Mouse (Mus musculus): ENCODE results near the gene Cdipt.

Gene Cdipt

DNA sequence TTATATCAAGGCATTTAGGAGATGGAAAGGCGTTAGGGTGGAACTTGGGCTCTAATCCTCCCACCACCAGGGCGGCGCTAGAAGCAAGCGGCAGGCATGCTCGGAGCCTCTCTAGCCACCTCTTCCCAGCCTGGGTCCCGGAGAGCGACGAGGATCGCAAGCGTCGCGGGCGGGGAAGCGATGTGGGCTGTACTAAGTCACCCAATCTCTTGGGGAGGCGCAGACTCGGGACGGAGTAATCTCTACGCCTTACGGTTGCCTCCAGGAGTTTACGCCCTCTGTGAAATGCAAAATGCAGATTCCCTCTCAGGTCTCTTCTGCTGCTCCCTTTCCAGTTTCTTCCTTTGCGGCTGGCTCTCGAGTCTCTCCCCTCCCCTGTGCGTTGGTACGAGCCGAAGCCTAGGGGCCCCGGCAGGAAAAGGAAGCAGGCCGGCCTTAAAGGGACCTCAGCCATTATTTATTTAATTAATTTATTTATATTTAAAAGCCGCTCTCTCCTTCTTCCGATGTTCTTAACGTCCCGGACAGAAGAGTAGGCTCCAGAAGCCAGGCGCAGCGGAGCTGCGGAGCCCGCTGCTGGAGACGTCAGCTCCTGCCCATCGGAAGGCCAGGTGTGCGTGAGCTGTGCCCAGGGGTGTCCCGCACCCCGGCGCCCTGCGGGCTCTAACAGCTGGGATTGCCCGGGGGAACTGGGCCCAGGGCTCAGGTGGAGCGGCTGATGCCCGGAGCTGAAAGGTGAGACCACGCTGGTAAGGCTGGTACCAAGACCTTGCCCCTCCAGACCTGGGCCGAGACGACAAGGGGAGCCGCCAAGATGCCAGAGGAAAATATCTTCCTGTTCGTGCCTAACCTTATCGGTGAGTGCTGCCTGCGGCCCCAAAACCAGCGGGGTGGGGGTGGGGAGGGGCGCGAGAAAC lies 494 bp downstream of the Cdipt start, which contains the start of gene Cdiptos:
Gene Cdiptos, minus strand, starts transcription at position 149 of the 917 bp plus-strand sequence.
- DNase-seq (ENCODE audit: low spot score in 2 of 2): peak; percentile 92 to 94

DNA sequence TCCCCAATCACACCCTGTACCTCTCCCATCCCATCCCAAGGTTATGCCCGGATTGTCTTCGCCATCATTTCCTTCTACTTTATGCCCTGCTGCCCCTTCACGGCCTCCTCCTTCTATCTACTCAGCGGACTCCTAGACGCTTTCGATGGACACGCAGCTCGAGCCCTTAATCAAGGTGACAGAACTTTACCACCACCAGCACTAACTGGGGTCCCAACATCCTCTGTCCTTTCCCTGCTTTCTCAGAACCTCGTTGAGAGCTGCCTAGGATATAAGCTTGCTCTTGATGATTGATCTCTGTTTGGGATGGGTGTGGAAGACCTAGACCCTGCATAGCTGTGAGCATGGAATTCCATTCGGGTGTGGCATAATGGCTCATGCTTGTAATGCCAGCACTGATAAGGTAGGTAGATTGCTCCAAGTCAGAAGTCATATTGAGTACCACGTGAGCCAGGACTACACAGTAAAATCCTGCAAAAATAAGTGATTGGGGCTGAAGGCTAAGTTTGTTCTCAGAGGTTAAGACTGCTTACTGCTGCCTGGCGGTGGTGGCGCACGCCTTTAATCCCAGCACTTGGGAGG lies 1.3 kb downstream of the Cdipt start:
- DNase-seq (ENCODE audit: low spot score in 2 of 2): no peak

DNA sequence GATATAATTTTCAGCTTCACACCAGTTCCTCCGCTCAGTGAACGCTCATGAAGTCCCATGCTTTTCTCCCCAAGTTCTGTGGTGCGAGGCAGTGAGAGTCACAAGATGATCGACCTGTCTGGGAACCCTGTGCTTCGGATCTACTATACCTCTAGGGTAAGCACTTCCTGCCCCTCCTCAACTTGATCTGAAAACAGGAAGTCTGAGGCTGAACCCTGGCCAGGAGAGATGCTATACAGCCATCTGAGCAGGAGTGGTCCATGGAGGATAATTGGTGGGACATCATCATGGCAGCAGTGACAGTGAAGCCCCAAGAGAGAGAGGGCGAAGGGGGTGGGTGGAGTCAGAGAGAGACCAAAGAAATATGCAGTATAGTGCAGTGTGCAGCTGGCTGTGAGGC lies 3.1 kb downstream of the Cdipt start:
- peak in 1 of 2 experiments; percentile 33 for DNase-seq (ENCODE audit: low spot score in 2 of 2)

DNA sequence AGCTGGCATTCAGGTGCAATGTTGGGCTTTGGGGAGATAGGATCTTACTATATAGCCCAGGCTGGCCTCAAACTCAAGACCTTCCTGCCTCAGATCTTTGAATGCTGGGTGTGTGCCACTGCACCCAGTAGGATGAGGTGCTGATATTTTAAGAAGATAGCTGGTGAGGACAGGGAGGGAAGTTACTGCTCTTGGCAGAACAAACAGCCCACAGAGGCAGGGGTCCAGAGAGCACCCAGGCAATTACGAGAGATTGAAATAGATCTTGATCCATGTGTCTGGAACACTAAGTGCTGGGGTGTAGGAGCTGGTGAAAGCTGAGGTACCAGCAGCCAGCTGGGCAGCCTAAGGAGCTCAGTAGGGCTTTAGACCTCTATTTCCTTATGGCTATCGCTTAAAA lies 5.9 kb downstream of the Cdipt start:
- no peak for DNase-seq (ENCODE audit: low spot score in 2 of 2)

DNA sequence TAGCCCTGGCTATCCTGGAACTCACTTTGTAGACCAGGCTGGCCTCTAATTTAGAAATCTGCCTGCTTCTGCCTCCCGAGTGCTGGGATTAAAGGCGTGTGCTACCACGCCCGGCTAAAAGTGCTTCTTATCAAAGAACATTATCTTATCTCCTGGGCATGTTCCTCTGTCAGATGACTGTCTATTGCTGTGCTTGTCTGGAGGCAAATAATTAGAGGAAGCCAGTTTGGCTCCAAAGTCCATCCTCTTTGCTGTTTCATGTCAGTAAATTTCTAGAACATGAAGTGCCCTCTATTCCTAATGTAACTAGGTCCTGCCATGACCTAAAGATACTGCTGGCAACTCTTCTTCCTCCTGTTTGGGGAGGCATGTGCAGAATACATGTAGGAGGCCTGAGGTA lies 6.3 kb downstream of the Cdipt start:
- no peak for DNase-seq (ENCODE audit: low spot score in 2 of 2)

- DNase-seq (ENCODE audit: low spot score in 2 of 2): no peak
Measured at GRCm38 (mm10) chr7:126983113-126983512, 7.4 kb downstream of the Cdipt start.

DNA sequence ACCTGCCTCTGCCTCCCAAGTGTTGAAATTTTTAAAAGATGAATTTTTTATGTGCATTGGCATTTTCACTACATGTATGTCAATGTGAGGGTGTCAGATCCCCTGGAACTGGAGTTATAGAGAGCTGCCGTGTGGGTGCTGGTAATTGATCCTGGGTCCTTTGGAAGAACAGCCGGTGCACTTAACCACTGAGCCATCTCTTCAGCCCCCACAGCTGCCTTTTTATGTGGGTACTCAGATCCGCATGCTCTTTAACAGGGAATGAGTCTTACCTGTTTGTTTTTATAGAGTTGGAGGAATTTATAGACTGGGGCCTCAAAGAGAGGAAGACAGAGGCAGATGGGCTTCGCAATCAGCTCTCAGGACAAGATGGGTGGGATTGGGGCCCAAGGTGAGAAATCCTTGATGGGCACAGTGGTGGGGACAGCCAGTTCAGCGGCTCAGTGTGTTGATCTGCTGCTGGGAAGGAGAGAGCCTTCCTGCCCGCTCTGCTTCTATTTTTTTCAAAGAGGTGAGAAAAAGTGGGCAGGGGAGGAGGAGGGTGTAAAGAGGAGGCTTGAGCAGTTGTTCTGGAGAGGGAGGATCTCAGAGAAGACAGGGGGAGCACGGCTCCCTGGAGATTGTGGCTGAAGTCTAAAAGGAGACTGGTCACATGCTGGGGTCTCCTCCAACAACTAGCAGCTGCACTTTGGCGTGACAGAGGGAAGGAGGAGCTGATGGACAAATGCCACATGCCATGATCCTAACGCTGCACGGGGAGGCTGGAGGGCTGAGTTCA lies 9.1 kb downstream of the Cdipt start:
- DNase-seq (ENCODE audit: low spot score in 2 of 2): no peak

- DNase-seq (ENCODE audit: low spot score in 2 of 2): no peak
Measured at GRCm38 (mm10) chr7:126986319-126986718, 10.6 kb downstream of the Cdipt start.

GRCm38 (mm10) chr7:126988816-126989215 lies 13.1 kb downstream of the Cdipt start:
- no peak for DNase-seq (ENCODE audit: low spot score in 2 of 2)

- DNase-seq (ENCODE audit: low spot score in 2 of 2): no peak
Measured at GRCm38 (mm10) chr7:126996449-126996848, 20.7 kb downstream of the Cdipt start.

GRCm38 (mm10) chr7:126999568-126999967 lies 23.9 kb downstream of the Cdipt start:
- no peak for DNase-seq (ENCODE audit: low spot score in 2 of 2)

GRCm38 (mm10) chr7:127003620-127004019 lies 27.9 kb downstream of the Cdipt start:
- no peak for DNase-seq (ENCODE audit: low spot score in 2 of 2)

DNA sequence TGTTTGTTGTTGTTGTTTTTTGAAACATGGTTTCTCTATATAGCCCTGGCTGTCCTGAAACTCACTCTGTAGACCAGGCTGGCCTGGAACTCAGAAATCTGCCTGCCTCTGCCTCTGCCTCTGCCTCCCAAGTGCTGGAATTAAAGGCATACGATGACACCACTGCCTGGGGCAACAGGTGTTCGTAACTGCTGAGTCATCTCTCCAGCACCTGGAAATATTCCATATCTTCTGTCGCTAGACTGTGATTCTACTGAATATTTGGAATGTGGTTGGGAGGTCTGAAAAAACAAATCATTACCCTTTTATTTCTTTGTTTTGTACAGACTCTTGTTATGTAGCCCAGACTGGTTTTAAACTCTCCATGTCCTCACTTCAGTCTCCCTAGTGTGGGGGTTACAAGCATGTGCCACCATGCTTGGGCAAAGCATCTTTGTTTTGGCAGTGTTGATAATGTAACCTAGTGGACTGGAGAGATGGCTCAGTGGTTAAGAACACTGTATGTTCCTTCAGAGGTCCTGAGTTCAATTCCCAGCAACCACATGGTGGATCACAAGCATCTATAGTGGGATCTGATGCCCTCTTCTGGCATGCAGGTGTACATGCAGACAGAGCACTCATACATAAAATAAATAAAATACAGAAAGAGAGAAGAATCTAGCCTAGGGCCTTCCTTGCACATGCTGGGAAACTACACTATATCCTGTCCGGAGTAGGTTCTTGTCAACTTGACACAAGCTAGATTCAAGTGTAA lies 28.6 kb downstream of the Cdipt start:
- no peak for DNase-seq (ENCODE audit: low spot score in 2 of 2)

DNA sequence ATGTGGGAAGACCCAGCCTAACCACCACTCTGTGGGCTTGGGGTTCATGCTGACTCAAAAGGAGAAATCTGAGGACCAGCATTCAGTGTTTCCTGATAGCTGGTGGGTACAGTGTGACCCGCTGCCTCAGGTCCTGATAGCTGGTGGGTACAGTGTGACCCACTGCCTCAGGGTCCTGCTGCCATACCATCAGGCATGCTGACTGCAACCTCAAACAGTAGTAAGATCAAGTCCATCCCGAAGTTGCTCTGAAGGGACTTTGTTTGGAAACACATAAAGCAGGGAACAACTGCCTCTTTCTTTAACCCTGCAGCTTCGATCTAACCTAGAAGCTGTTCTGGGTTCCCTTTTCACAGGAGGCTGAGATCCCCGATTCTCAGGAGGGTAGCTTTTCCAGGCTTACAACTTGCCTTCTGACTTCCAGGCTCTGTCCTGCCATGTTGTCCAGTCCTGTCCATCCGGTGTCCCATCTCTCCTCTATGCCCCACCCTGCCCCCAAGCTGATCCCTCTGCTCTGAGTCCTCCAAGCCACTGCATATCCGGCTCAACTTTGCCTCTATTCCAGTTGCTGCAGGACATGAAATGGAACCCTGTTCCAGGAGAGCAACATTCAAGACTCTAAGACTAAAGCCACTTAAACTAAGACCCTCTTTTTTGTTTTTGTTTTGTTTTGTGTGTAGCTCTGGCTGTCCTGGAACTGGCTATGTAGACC lies 31.8 kb downstream of the Cdipt start:
- DNase-seq (ENCODE audit: low spot score in 2 of 2): no peak

- peak; percentile 68 to 71 for DNase-seq (ENCODE audit: low spot score in 2 of 2)
Measured at GRCm38 (mm10) chr7:127008239-127009019, 32.7 kb downstream of the Cdipt start.

GRCm38 (mm10) chr7:127009307-127010085 lies 33.8 kb downstream of the Cdipt start:
- DNase-seq (ENCODE audit: low spot score in 2 of 2): no peak

DNA sequence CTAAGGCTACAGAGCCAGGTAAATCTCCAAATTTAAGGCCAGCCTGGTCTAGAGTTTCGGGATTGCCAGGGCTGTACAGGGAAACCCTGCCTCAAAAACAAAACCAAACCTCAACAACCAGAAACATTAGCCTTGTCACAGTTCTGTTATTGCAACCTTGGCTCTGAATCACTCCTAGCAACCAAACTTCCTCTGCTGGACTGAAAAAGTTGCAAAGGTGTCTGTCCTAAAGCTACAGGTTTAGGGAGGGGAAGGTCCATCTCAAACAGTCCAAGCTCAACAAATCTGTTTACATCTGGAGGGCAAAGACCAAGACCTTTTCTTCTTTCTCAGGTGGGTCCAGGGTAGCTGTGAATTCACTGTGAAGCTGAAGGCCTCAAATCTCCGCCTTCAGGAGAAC lies 35.3 kb downstream of the Cdipt start:
- DNase-seq (ENCODE audit: low spot score in 2 of 2): no peak

DNA sequence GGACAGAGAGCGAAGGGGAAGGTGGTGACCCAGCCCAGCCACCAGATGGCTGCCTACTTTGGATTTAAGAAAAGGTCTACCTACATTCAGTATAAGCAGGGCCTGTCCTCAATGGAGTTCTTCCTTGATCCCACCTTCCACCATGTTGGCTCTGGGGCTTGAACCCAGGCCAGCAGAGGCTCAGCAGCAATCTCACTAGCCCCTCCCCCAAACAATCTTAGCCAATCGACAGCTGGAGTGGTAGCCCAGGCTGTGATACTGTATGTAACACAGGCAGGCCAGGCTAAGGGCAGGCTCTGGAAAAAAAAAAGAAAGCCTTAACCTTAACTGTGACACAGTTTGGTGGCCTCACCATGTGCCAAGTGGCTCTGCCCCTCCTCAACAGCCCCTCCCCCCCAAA lies 36.0 kb downstream of the Cdipt start:
- DNase-seq (ENCODE audit: low spot score in 2 of 2): no peak

GRCm38 (mm10) chr7:127012374-127012773 lies 36.7 kb downstream of the Cdipt start:
- no peak for DNase-seq (ENCODE audit: low spot score in 2 of 2)
